Mouse (Mus musculus) right cerebral cortex, postnatal 4 days (tissue): ENCODE measurements around the gene Mvk.
A peak's percentile ranks its signal among the peaks of the same experiment; 100 is the strongest.

Source experiments
- DNase-seq: peaks from one replicate; pipeline ENCODE4 v3.0.0-alpha.2; 2022

Mvk gene

GRCm38 (mm10) chr5:114461238-114461637 lies 17.2 kb downstream of the Mvk start:
- peak; percentile 83 for DNase-seq

- DNase-seq = no peak
Measured at GRCm38 (mm10) chr5:114462067-114463040, 18.3 kb downstream of the Mvk start.

- no peak for DNase-seq
Measured at GRCm38 (mm10) chr5:114464561-114464960, 20.5 kb downstream of the Mvk start.

GRCm38 (mm10) chr5:114465641-114466040 lies 21.6 kb downstream of the Mvk start:
- no peak for DNase-seq

- DNase-seq = no peak
Measured at GRCm38 (mm10) chr5:114467019-114467418, 22.9 kb downstream of the Mvk start.

GRCm38 (mm10) chr5:114467430-114467829 lies 23.4 kb downstream of the Mvk start:
- peak; percentile 74 for DNase-seq

- no peak for DNase-seq
Measured at GRCm38 (mm10) chr5:114468007-114468406, 23.9 kb downstream of the Mvk start.

GRCm38 (mm10) chr5:114470359-114470758 lies 26.3 kb downstream of the Mvk start:
- DNase-seq = no peak

- DNase-seq = no peak
Measured at GRCm38 (mm10) chr5:114474741-114475491, 30.8 kb downstream of the Mvk start.

- no peak for DNase-seq
Measured at GRCm38 (mm10) chr5:114478267-114478666, 34.2 kb downstream of the Mvk start.

- DNase-seq = no peak
Measured at GRCm38 (mm10) chr5:114482587-114483011, 38.5 kb downstream of the Mvk start.

GRCm38 (mm10) chr5:114485685-114486084 lies 41.6 kb downstream of the Mvk start:
- no peak for DNase-seq

- no peak for DNase-seq
Measured at GRCm38 (mm10) chr5:114489570-114489969, 45.5 kb downstream of the Mvk start.

GRCm38 (mm10) chr5:114490241-114490640 lies 46.2 kb downstream of the Mvk start:
- no peak for DNase-seq

GRCm38 (mm10) chr5:114494761-114495160 lies 50.7 kb downstream of the Mvk start:
- DNase-seq = no peak

- no peak for DNase-seq
Measured at GRCm38 (mm10) chr5:114501252-114501651, 57.2 kb downstream of the Mvk start.

- no peak for DNase-seq
Measured at GRCm38 (mm10) chr5:114504826-114505225, 60.8 kb downstream of the Mvk start.

GRCm38 (mm10) chr5:114505260-114506085 lies 61.4 kb downstream of the Mvk start:
- DNase-seq = no peak

- no peak for DNase-seq
Measured at GRCm38 (mm10) chr5:114507394-114507793, 63.3 kb downstream of the Mvk start.

- DNase-seq = no peak
Measured at GRCm38 (mm10) chr5:114507964-114508363, 63.9 kb downstream of the Mvk start.

- DNase-seq = no peak
Measured at GRCm38 (mm10) chr5:114509461-114509860, 65.4 kb downstream of the Mvk start.
